Mouse (Mus musculus): ENCODE measurements around the gene Mycn. TPM values are rescaled to one million over a fixed set of nuclear protein-coding genes. Genes with fewer than 3 reads are reported as not detected.

Mycn gene
- total and polyA plus RNA-seq, 2 experiments from 2014 or later: 24.8 to 45.1 TPM

- ATAC-seq (ENCODE audit: low FRiP score): peak; percentile 95
- WGBS: 2% methylated on average over 23 of the region's 23 CpGs
- no peak; the same call in 1 of the 2 replicates for TF ChIP-seq CTCF (IDR thresholded peaks at IDR 0.05)
- Histone ChIP-seq H3K9ac (replicated peaks; ENCODE audit: low read length, poor library complexity, severe bottlenecking) (peak overlapping the region; percentile 50; the same call in 1 of the 2 replicates), H3K4me1 (ENCODE audit: insufficient read depth, low read length) (peaks cover 11% of the 10 kb centered on the region; the same call in 1 of the 2 replicates), H3K4me2 (ENCODE audit: low read depth, low read length, poor library complexity, severe bottlenecking) (peak overlapping the region; percentile 32), H3K9me3 (ENCODE audit: low read length) (no peaks in the 10 kb centered on the region), H3K36me3 (ENCODE audit: insufficient read depth, low read length) (no peaks in the 10 kb centered on the region), H3K27ac (ENCODE audit: low read depth, low read length) (peak overlapping the region; percentile 85), H3K4me3 (ENCODE audit: low read depth, low read length) (no peak overlapping the region), H3K27me3 (ENCODE audit: insufficient read depth, low read length) (no peaks in the 10 kb centered on the region)
- peak; percentile 96 for DNase-seq (ENCODE audit: low spot score)
Measured at GRCm38 (mm10) chr12:12904512-12904953, 37.2 kb downstream of the Mycn start.

GRCm38 (mm10) chr12:12904086-12904485 is 37.6 kb downstream of the Mycn start:
- no peak for TF ChIP-seq CTCF (IDR thresholded peaks at IDR 0.05)
- Histone ChIP-seq H3K36me3 (ENCODE audit: insufficient read depth, low read length) (no peaks in the 10 kb centered on the region), H3K27me3 (ENCODE audit: insufficient read depth, low read length) (no peaks in the 10 kb centered on the region), H3K4me3 (ENCODE audit: low read depth, low read length) (no peak overlapping the region), H3K4me1 (ENCODE audit: insufficient read depth, low read length) (peaks cover 11% of the 10 kb centered on the region; the same call in 1 of the 2 replicates), H3K9ac (replicated peaks; ENCODE audit: low read length, poor library complexity, severe bottlenecking) (peak overlapping the region; percentile 50; the same call in 1 of the 2 replicates), H3K9me3 (ENCODE audit: low read length) (no peaks in the 10 kb centered on the region), H3K4me2 (ENCODE audit: low read depth, low read length, poor library complexity, severe bottlenecking) (peak overlapping the region; percentile 32; the same call in 1 of the 2 replicates), H3K27ac (ENCODE audit: low read depth, low read length) (peak overlapping the region; percentile 85)
- DNase-seq (ENCODE audit: low spot score) (peak; percentile 79), ATAC-seq (ENCODE audit: low FRiP score) (no peak)
- WGBS: 13% methylated on average over 1 of the region's 1 CpGs

- Histone ChIP-seq H3K27ac (ENCODE audit: low read depth, low read length) (no peak overlapping the region), H3K4me3 (ENCODE audit: low read depth, low read length) (no peak overlapping the region), H3K9me3 (ENCODE audit: low read length) (no peaks in the 10 kb centered on the region), H3K9ac (replicated peaks; ENCODE audit: low read length, poor library complexity, severe bottlenecking) (no peak overlapping the region), H3K27me3 (ENCODE audit: insufficient read depth, low read length) (no peaks in the 10 kb centered on the region), H3K4me1 (ENCODE audit: insufficient read depth, low read length) (peaks cover 11% of the 10 kb centered on the region; the same call in 1 of the 2 replicates), H3K36me3 (ENCODE audit: insufficient read depth, low read length) (no peaks in the 10 kb centered on the region), H3K4me2 (ENCODE audit: low read depth, low read length, poor library complexity, severe bottlenecking) (no peak overlapping the region)
- no peak for DNase-seq (ENCODE audit: low spot score)
- 95% methylated on average over 1 of the region's 1 CpGs for WGBS
- no peak for ATAC-seq (ENCODE audit: low FRiP score)
- TF ChIP-seq CTCF (IDR thresholded peaks at IDR 0.05): no peak
Measured at GRCm38 (mm10) chr12:12902403-12902802, 39.3 kb downstream of the Mycn start.

- H3K27ac ChIP-seq (ENCODE audit: low read depth, low read length): no peak overlapping the region
- no peak overlapping the region for H3K4me2 ChIP-seq (ENCODE audit: low read depth, low read length, poor library complexity, severe bottlenecking)
- no peak overlapping the region for H3K9ac ChIP-seq (replicated peaks; ENCODE audit: low read length, poor library complexity, severe bottlenecking)
- H3K4me3 ChIP-seq (ENCODE audit: low read depth, low read length): no peak overlapping the region
- H3K27me3 ChIP-seq (ENCODE audit: insufficient read depth, low read length): no peaks in the 10 kb centered on the region
- no peaks in the 10 kb centered on the region for H3K36me3 ChIP-seq (ENCODE audit: insufficient read depth, low read length)
- WGBS: 58% methylated on average over 2 of the region's 2 CpGs
- no peak for DNase-seq (ENCODE audit: low spot score)
- no peak for ATAC-seq (ENCODE audit: low FRiP score)
- no peaks in the 10 kb centered on the region for H3K9me3 ChIP-seq (ENCODE audit: low read length)
- no peak for TF ChIP-seq CTCF (IDR thresholded peaks at IDR 0.05)
- H3K4me1 ChIP-seq (ENCODE audit: insufficient read depth, low read length): no peaks in the 10 kb centered on the region
Measured at GRCm38 (mm10) chr12:12898356-12899126, 43.2 kb downstream of the Mycn start.

- Histone ChIP-seq H3K27me3 (ENCODE audit: insufficient read depth, low read length) (no peaks in the 10 kb centered on the region), H3K4me3 (ENCODE audit: low read depth, low read length) (no peak overlapping the region), H3K27ac (ENCODE audit: low read depth, low read length) (no peak overlapping the region), H3K36me3 (ENCODE audit: insufficient read depth, low read length) (no peaks in the 10 kb centered on the region), H3K9ac (replicated peaks; ENCODE audit: low read length, poor library complexity, severe bottlenecking) (no peak overlapping the region), H3K4me1 (ENCODE audit: insufficient read depth, low read length) (no peaks in the 10 kb centered on the region), H3K9me3 (ENCODE audit: low read length) (no peaks in the 10 kb centered on the region), H3K4me2 (ENCODE audit: low read depth, low read length, poor library complexity, severe bottlenecking) (no peak overlapping the region)
- ATAC-seq (ENCODE audit: low FRiP score): no peak
- no peak for TF ChIP-seq CTCF (IDR thresholded peaks at IDR 0.05)
- no peak for DNase-seq (ENCODE audit: low spot score)
- 91% methylated on average over 8 of the region's 8 CpGs for WGBS
Measured at GRCm38 (mm10) chr12:12893986-12894385, 47.7 kb downstream of the Mycn start.

GRCm38 (mm10) chr12:12886191-12886889 is 55.4 kb downstream of the Mycn start:
- Histone ChIP-seq H3K27ac (ENCODE audit: low read depth, low read length) (no peak overlapping the region), H3K36me3 (ENCODE audit: insufficient read depth, low read length) (no peaks in the 10 kb centered on the region), H3K4me1 (ENCODE audit: insufficient read depth, low read length) (0 out of 2 replicates have a peak, but pooled peaks cover 3% of the 10 kb centered on the region), H3K9me3 (ENCODE audit: low read length) (no peaks in the 10 kb centered on the region), H3K4me2 (ENCODE audit: low read depth, low read length, poor library complexity, severe bottlenecking) (no peak overlapping the region), H3K27me3 (ENCODE audit: insufficient read depth, low read length) (no peaks in the 10 kb centered on the region), H3K9ac (replicated peaks; ENCODE audit: low read length, poor library complexity, severe bottlenecking) (no peak overlapping the region), H3K4me3 (ENCODE audit: low read depth, low read length) (no peak overlapping the region)
- ATAC-seq (ENCODE audit: low FRiP score): no peak
- no peak for TF ChIP-seq CTCF (IDR thresholded peaks at IDR 0.05)
- 69% methylated on average over 15 of the region's 15 CpGs for WGBS
- no peak for DNase-seq (ENCODE audit: low spot score)
